Mouse (Mus musculus) ES-Bruce4 (cell line): ENCODE measurements around the gene Syngr3.

Experiments
- CTCF ChIP-seq: IDR thresholded peaks from one replicate; pipeline ENCODE4 v1.8.1; 2011; ENCODE audit warnings: low read depth, low read length
- POLR2A ChIP-seq: IDR thresholded peaks from one replicate; pipeline ENCODE4 v1.8.1; 2011; ENCODE audit warnings: low read length; ENCODE audit not compliant: insufficient read depth

DNA sequence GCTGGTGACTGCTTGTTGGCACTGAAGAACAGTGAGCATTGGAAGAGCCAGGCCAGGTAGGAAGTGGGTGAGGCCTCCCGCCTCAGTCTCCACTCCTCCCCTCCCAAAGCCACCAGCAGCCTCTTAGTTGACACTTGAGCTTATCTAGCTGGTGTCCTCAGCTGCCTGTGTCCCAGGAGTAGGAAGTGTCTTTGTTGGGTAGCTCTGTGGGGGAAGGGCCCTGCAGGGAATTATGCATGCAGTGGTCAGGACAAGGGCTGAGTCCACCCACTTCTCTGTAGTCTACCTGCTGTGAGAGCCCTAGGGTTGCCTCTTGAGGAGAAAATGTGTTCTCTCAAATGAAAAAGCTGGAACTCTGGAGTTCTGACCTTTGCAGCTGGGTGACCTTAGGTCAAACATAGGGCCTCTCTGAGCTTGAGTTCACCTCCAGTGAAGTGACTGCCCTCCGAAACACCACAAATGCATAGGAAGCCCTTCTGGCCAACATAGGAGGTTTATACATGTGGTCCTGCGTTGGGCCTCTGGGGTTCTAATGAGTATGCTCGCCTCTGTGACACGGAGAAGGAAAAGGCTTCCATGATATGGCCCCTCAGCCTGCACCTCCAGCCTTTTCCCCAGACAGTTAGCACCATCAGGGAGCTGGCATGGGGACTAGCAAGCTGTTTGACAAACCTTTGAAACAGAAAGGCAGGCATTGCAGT lies 52.8 kb downstream of the Syngr3 start:
- TF ChIP-seq POLR2A (no peak), CTCF (no peak)
